Mouse (Mus musculus) layer of hippocampus, adult 11-12 months (tissue): Measurements from ENCODE around the gene Nek5.

Experiments used
- DNase-seq: peaks from one replicate; pipeline ENCODE4 v3.0.0; 2022; ENCODE audit warnings: low spot score

The Nek5 gene

DNA sequence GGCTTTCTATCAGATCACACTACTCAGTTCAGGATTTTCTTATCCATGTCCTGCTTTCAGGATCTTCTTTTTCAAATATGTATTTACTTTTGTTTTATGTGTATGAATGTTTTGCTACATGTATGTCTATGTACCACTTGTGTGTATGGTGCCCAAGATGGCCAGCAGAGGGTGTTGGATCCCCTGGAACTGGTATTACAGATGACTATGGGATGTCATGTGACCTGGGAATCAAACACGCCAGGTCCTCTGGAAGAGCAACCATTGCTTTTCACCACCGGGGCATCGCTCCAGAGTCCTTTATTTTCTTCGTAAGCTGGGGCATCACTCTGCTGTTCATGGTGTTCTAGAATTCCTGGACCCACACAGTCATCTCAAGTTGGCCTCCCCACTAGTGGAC is 35.6 kb downstream of the Nek5 start:
- DNase-seq: no peak

- no peak for DNase-seq
Measured at GRCm38 (mm10) chr8:22079313-22080007, 45.4 kb downstream of the Nek5 start.

DNA sequence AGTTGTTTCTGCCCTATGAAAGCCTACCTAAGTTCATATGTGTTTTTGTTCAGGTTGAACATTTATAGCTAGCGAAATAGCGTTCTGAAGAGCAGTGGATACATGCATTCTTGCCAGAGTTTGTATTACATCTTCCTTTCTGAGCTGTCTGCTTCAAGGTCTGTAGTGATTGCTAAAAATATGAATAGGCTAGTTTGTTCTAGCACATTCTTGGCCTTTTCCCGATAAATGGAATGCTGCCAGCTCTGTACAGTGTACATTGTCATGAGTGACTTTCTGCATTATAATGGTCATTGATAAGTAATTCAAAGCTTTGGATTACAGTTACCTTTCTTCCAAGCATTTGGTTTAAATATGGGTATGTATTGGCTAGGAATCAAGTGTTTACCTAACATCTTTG is 63.7 kb downstream of the Nek5 start:
- no peak for DNase-seq

DNA sequence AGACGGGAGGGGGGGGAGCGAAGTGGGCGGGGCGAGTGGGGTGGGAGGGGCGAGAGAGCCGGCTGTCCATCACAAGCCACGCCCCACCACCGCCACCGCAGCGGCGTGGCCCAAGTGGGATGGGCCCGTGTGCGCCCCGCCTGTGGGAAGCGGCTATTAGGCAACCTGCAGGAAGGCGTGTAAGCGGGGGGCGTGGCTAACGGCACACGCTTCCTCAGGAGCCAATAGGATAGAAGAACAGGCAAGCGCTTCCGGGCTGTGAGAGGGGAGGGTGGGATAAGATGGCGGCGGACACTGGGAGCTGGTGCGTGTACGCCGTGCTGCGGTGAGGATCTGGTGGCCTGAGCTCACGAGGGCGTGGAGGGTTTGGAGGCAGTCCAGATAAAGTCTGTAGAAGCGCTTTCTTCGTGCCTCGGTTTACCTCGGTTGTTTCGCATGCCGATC is 64.4 kb downstream of the Nek5 start, which contains the start of gene Alg11:
Gene Alg11 (plus strand): TSS at position 276 of the 444 bp plus-strand sequence.
- peak; percentile 98 for DNase-seq

- DNase-seq: no peak
Measured at GRCm38 (mm10) chr8:22059821-22060445, 64.9 kb downstream of the Nek5 start, which contains the start of gene Atp7b. Gene Atp7b (minus strand): TSS chr8:22060305.

DNA sequence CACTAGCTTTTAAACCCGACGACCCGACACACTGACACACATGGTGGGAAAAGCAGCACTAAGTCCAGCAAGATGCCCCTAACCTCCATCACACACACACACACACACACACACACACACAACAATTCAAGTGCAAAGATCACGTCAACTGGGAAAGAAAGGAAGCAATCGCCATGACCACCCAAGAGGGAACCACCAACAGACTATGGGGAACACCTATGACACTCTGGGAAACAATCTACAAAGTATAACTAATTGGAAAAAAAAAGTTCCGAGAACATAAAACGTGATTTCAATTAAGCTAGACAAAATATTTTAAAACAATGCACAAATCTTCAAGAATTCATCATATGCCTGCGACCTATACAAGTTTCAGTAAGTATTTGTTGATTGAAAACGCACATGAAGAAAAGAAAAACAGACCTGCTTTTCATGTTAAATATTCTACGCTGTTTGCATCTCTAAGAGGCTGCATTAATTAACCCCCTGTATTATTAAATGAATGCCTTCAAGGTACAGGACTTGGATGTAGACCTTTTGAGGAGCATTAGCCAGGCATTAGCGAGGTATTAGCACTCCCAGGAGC is 65.6 kb downstream of the Nek5 start:
- DNase-seq: no peak

GRCm38 (mm10) chr8:22058368-22058767 is 66.5 kb downstream of the Nek5 start:
- no peak for DNase-seq

DNA sequence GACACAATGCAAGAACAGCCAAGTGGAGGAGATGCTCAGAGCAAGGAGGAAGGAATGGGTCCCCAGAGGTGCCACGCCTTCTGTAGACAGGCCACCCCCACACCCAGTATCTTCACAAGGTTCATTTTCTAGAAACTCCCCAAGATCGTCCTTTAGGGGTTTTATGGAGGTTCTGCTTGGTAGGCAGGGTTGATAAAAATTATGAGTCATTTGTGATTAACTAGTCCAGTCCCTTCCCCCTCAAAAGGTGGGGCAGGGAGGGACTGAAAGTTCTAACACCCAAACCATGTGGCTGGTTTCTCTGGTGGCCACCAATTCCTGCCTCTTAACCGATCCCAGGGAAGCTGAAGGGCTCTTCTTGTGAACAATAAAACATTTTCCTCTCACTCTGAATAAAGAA is 68.0 kb downstream of the Nek5 start:
- no peak for DNase-seq

DNA sequence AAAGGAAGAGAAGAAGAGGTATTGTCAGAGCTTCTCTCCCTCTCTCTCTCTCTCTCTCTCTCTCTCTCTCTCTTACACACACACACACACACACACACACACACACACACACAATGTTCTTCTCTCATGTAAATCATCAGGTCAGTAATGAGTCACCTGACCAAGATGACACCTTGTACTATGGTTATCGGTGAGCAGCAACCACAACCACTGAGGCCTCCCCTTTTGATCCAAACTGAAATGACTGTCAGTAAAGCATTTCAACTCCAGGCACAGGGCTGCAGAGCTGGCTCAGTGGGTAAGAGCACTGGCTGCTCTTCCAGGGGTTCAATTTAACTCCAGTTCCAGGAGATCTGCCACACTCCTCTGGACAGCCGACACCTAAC is 69.4 kb downstream of the Nek5 start:
- no peak for DNase-seq

DNA sequence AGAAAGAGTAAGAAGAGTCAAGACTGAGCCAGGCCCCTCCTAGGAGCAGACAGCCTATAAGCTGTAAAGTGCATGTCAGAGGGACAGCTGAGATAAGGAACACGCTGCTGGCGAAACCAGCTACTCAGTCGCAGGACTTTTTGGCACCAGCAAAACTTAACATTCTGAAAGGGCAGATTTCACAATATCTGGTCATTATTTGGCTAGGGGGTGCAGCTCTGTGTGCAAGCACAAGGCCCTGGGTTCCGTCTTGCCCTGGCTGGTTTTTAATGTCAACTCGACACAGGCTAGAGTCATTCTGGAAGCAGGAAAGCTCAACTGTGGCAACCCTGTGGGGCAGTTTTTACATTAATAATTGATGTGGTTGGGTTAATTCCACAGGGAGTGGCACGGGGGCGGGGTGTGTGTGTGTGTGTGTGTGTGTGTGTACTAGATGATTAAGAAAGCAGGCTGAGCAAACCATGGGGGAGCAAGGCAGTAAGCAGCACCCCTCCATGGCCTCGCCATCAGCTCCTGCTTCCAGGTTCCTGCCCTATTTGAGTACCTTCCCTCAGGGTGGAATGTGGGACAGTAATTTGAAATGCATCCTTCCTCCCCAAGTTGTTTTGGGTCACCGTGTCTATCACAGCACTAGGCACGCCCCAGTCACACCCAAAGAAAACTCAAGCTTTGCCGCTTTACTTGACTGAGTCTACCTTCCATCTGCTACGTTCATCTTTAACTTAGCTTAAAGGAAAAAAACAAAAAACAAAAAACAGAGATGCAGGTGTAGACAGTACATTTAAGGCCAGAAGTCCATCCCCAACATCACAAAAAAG is 70.0 kb downstream of the Nek5 start:
- DNase-seq: no peak

DNA sequence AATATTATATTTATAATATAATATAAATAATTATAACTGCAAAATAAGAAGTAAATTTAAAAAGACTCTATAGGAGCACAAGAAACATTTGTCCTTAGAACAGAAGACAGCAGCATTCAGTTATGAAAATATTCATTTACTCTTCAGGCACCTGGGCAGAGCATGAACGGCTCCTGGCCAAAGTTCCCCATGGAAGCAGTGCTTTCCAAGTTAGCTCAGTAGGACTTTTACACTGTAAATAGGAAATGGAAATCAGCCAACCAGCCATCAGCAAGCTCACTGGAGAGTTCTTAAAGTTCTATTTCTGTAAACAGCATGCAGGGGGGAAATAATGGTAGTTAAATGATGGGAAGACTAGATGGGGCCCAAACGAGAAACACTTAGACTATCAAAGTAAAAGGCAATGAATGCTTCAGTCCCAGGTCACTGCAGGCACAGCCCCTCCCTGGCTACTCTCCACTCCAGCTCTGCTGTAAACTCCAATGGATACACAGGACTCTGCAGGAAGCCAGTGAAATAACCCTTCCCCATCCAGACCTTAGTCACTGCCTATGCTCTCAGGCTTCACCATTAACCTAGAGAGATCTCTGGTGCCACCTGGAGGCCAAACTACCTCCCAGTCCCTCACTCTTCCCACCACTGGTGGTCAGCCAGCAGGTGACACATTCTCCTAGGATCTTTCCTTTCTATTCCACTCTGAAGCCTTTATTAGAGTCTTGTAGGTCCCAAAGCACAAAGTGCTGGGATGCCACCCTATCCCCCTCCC is 77.0 kb downstream of the Nek5 start:
- DNase-seq: peak; percentile 28

GRCm38 (mm10) chr8:22043706-22044105 is 81.1 kb downstream of the Nek5 start:
- DNase-seq: no peak

DNA sequence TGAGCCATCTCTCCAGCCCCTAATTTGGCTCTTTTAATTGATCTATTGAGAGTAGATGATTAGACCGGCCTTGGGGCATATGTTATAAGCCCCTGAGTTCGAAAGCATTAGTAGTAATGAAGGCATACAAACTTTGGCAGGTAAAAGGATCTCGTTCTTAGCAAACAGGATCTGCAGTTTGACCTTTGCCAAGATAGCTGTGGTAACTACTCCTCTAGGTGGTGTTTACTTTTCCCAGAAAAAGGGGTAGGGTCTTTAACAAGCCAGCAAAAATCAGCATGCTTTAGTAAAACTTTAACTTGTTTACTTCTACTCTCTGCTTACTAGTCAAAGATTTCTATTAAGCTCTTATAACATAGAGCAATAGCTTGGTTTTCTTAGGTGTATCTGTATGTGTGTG is 82.3 kb downstream of the Nek5 start:
- DNase-seq: no peak

DNA sequence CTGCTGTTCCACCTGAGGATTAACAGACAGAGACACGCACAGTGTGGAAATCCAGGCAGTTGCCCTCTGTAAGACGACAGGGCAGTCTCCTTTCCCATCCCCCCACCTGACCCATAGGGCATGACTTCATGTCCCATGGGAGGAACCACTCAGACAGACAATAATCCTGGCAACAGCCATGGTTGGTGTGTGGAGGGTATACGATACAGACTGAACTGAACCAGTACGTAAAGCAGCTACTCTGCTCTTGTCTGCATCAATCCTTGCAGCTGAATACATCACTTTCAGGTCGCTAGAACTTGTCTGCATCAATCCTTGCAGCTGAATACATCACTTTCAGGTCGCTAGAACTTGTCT is 84.7 kb downstream of the Nek5 start:
- DNase-seq: no peak

DNA sequence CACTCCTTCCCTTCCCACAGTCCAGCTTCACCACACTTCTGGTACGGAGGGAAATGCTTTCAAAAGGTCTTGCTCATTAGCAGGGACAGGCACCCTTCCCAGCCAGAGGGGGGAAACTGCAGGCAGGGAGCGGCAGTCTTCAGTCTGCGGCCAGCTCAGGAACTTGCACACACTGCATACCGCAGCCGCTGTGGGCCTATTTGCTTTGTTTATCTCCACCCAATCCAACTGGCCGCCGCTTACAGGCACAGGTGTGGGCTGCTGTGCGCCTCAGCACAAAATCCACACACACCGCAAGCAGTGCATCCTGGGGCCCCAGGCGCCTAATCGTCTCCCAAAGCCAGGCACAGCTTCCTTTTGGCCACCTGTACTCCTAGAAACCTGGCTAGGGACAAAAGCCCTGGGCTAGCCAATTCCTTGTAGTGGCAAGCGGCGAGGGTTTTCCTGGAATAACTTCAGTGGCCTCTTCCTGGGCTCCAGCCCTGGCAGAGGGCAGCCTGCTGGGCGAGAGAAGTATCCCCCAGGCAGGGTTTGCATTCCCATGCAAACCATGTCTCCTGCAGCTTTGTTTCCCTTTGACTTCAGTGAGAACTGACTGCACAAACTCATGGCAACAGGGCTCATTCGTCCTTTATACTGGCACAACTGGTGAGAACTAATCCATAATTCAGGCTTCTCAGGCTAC is 85.2 kb downstream of the Nek5 start:
- DNase-seq: no peak

- DNase-seq: no peak
Measured at GRCm38 (mm10) chr8:22037022-22037421, 87.8 kb downstream of the Nek5 start.

GRCm38 (mm10) chr8:22036137-22036536 is 88.7 kb downstream of the Nek5 start:
- DNase-seq: no peak

DNA sequence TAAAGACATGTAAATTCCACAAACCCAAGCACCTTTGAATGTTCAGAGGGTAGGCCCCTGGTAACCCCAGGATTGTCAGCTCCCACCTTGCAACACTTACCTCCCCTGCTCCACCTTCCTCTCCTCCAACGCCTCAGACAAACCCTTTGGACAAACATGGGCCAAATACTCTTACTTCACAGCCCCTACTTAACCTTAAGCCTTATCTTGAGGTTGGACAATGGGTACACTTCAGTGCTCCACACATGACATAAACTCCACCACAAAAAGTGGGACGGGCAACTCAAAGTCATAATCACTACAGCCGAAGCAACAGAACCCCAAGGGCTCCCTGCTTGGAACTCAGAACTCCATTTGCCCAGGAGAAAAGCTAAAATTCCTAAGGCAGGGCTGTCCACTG is 93.9 kb downstream of the Nek5 start:
- DNase-seq: no peak

GRCm38 (mm10) chr8:22028973-22029372 is 95.9 kb downstream of the Nek5 start:
- DNase-seq: no peak

DNA sequence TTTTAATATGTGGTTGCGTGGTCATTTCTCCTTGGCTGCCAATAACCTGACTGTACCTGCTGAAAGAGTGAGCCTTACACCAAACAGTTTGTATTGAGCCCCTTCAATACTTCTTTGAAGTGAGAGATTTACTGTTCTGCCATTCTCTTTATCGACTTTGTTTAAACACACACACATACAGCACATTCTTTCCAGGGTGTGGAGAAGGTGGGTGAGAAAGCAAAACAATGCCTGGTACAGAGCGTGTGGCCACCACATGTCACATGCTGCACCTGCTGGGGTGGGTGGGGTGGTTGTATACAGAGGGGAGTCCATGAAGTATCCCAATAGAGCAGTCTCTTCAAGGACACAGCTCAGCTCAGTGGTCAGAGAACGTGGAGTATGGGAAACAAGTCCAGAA is 99.6 kb downstream of the Nek5 start:
- no peak for DNase-seq
